Mouse (Mus musculus) T-cell, adult 66 days (primary cell): Measurements from ENCODE around the gene Nrp2. TPM values are rescaled to one million over a fixed set of nuclear protein-coding genes. Genes with fewer than 3 reads are reported as not detected.

Experiments
- total RNA-seq, 2 experiments: library from RNA; stranded (reverse); gene quantifications; 3 replicates in 1 of 2; 4 replicates in 1 of 2; pipeline ENCODE4 v1.2.4; 2023

The Nrp2 gene
- total RNA-seq = 1 to 10 TPM; 1.4 to 1.8 TPM

DNA sequence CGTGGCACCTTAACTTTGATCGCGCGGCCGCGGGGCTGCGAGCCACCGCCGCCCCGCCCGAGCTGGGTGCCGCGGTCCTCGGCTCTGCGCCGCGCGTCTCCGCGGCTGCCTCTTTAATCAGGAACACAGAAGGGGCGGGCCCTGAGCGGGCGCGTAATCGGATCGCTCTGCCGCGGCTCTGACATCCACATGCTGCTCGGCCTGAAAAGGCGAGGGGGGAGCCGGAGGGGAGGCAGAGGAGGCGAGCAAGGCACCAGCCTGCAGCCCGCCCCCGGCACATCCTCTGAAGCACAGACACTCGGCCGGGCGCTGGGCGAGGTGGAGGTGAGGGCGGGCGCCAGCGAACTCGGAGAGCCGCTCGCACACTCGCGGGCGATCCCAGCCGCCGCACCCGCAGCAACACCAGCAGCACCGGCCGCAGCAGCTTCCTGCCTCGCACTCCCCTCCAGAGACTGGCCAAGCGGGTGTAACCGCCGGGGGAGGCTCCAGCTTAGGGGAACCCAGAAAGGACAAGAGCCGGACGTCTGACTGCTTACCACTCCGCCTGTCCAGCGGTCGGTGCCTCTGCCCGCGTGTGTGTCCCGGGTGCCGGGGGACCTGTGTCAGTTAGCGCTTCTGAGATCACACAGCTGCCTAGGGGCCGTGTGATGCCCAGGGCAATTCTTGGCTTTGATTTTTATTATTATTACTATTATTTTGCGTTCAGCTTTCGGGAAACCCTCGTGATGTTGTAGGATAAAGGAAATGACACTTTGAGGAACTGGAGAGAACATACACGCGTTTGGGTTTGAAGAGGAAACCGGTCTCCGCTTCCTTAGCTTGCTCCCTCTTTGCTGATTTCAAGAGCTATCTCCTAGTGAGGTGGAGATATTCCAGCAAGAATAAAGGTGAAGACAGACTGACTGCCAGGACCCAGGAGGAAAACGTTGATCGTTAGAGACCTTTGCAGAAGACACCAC is at the start of gene Nrp2:
Gene Nrp2 (plus strand): TSS at position 128 of the 959 bp plus-strand sequence.

